Mouse (Mus musculus): ENCODE results near the gene Mboat2.

Mboat2 gene

GRCm38 (mm10) chr12:24899636-24900035, 69.0 kb downstream of the Mboat2 start:
- no peak for DNase-seq (ENCODE audit: low spot score)

- DNase-seq (ENCODE audit: low spot score): no peak
Observed at GRCm38 (mm10) chr12:24902736-24903135, 72.1 kb downstream of the Mboat2 start.

GRCm38 (mm10) chr12:24907894-24908293, 77.2 kb downstream of the Mboat2 start:
- DNase-seq (ENCODE audit: low spot score): no peak

GRCm38 (mm10) chr12:24909679-24910078, 79.0 kb downstream of the Mboat2 start:
- DNase-seq (ENCODE audit: low spot score): no peak

- no peak for DNase-seq (ENCODE audit: low spot score)
Observed at GRCm38 (mm10) chr12:24912174-24912573, 81.5 kb downstream of the Mboat2 start.

- DNase-seq (ENCODE audit: low spot score): no peak
Observed at GRCm38 (mm10) chr12:24912876-24913275, 82.2 kb downstream of the Mboat2 start.

GRCm38 (mm10) chr12:24918575-24919262, 88.0 kb downstream of the Mboat2 start:
- DNase-seq (ENCODE audit: low spot score): no peak

- DNase-seq (ENCODE audit: low spot score): no peak
Observed at GRCm38 (mm10) chr12:24920861-24921260, 90.2 kb downstream of the Mboat2 start.

GRCm38 (mm10) chr12:24924003-24924402, 93.3 kb downstream of the Mboat2 start:
- DNase-seq (ENCODE audit: low spot score): no peak

- no peak for DNase-seq (ENCODE audit: low spot score)
Observed at GRCm38 (mm10) chr12:24925276-24925675, 94.6 kb downstream of the Mboat2 start.

GRCm38 (mm10) chr12:24925684-24926083, 95.0 kb downstream of the Mboat2 start:
- no peak for DNase-seq (ENCODE audit: low spot score)

GRCm38 (mm10) chr12:24928051-24928748, 97.5 kb downstream of the Mboat2 start:
- no peak for DNase-seq (ENCODE audit: low spot score)

GRCm38 (mm10) chr12:24929043-24929442, 98.4 kb downstream of the Mboat2 start:
- no peak for DNase-seq (ENCODE audit: low spot score)

GRCm38 (mm10) chr12:24930760-24931159, 100.1 kb downstream of the Mboat2 start:
- no peak for DNase-seq (ENCODE audit: low spot score)

- DNase-seq (ENCODE audit: low spot score): no peak
Observed at GRCm38 (mm10) chr12:24932120-24932519, 101.4 kb downstream of the Mboat2 start.

- no peak for DNase-seq (ENCODE audit: low spot score)
Observed at GRCm38 (mm10) chr12:24933206-24933775, 102.6 kb downstream of the Mboat2 start.

- no peak for DNase-seq (ENCODE audit: low spot score)
Observed at GRCm38 (mm10) chr12:24933996-24934395, 103.3 kb downstream of the Mboat2 start.

GRCm38 (mm10) chr12:24936281-24936680, 105.6 kb downstream of the Mboat2 start:
- no peak for DNase-seq (ENCODE audit: low spot score)

- DNase-seq (ENCODE audit: low spot score): no peak
Observed at GRCm38 (mm10) chr12:24939372-24939771, 108.7 kb downstream of the Mboat2 start.

- no peak for DNase-seq (ENCODE audit: low spot score)
Observed at GRCm38 (mm10) chr12:24942619-24943287, 112.1 kb downstream of the Mboat2 start.

- no peak for DNase-seq (ENCODE audit: low spot score)
Observed at GRCm38 (mm10) chr12:24943427-24943826, 112.7 kb downstream of the Mboat2 start.

- no peak for DNase-seq (ENCODE audit: low spot score)
Observed at GRCm38 (mm10) chr12:24944597-24944996, 113.9 kb downstream of the Mboat2 start.

GRCm38 (mm10) chr12:24947065-24947464, 116.4 kb downstream of the Mboat2 start:
- no peak for DNase-seq (ENCODE audit: low spot score)

Data from urinary bladder, postnatal 25 days (tissue).